Mouse (Mus musculus) urinary bladder, postnatal 36 days (tissue): ENCODE measurements around the gene Mrpl19.
A peak's percentile ranks its signal among the peaks of the same experiment; 100 is the strongest.

Source experiments
- DNase-seq, 2 experiments: peaks; one replicate each; pipeline ENCODE4 v3.0.0; 2022; ENCODE audit warnings: low spot score in 2 of 2, mixed read lengths in 1 of 2

Mrpl19 gene

DNA sequence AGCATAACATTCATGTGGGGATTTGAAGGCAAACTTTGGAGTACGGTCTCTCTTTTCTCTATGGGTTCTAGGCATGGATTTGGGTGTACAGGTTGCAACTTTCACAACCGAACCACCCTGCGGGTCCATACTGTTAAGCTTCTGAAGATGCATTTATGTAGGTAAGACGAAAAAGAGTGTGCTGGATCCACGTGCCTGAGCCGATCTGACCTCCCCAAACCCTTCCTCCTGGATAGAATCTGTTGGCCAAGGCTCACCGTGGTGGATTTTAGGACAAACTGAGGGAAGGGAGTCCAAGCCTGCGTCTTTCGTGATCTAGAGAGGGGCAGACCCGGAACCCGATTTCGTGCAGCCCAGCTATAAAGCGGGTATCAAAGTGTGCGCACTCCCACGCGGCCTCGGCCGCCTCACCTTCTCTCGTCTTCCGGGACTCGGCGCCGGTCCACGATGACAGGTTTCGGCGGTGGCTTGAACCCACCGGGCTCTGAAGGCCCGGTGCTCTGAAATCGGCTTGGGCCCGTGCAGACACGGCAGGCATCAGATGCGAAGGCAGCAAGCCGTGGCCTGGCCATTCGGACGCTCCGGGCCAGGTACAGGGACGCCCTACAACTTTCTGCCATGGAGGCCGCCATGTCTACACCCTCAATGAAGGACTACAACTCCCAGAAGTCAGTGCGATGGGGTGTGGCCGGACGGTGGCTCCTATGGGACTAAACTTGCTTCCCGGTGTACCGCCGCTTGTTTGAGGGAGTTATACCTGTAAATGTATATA, at the start of gene Mrpl19:
Gene Mrpl19, minus strand, starts transcription at position 663 of the 772 bp plus-strand sequence.
- DNase-seq, result peak; percentile 91 to 94

DNA sequence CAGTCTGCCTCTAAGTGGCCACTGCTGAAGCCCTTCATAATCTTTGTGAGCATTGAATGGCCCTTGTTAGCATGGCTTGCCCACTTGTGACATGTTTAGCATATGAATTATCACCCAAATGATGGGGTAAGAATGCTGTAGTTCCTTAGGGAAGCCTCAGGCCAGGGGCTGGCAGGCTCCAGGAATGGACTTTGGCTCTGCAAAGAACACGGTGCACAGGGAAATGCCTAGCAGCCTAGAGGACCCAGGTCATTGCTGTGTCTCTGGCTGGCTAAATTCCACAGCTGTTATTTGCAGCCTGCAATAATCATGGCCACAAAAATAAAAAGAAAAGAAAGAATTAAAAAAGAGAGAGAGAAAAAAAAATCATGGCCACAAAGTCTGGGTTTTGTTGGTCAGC, 46.6 kb upstream of the Mrpl19 start:
- DNase-seq, result no peak

DNA sequence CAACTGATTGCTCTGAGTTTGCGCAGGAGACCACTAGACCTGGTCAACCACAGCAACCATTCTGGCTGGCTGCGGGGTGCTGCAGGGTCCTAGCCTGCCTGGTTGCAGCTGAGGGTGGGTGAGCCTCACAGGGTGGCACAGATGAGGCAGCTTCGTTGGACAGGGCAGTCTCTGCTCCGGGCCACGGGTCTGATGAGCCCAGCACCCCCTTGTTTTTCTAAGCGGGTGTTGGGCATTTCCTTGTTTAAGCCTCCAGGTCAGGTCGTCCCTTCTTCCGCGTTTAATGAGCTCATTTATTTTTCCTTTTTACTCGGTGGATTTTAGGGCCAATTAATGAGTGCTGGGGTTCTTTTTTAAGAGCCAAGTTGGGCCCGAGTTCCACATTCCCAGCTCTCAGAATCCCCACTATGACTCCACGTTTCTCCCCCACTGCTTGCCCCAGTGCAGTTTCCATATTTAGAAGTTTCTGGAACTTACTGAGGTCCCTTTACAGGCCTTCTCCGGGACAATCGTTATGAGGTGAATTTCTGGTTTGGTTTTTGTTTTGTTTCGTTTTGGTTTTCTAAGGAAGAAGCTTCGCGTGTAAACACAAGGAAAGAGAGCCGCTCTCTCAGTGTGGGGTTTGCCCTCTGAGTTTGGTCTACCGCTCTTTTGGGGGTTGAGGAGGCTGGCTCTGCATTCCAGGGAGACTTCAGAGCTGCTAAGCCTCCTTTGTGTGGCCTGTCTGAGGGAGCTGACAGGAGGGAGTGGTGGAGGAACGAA, 24.5 kb upstream of the Mrpl19 start:
- DNase-seq, result no peak

DNA sequence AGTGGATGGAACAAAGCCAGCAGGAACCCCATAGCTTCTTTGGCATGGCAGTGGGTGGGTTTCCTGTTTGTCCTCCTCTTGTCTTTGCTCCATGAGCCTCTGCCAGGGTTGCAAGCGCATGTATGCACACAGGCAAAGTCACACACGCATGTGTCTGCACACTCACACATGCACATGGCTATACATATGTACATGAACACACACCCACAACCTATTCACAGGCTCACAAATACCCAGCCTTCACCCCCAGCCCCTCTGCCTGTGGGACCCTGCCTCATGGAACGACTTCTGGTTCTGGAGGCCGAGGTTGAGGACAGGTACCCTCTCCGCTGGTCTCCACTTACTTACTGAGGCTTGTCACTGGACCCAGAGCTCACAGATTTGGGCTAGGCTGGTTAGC, 22.6 kb upstream of the Mrpl19 start:
- no peak for DNase-seq

DNA sequence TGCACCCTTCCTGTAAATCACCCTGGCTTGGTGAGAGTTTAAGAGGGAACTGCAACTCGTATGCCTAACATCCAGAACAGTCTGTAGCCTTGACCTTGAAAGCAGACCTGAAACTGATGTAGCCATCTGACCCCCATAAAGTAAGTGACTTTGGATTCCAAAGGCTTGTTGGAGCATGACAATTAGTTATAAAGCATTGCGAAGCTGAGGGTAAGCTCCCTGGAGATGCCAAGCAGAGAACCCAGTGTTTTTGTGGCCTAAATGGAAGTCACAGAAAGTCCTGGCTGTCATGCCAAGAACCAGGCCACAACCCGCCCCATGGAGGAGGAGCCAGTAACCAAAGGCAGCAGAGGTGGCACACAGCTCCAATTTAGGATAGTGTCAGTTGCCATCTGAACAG, 21.8 kb upstream of the Mrpl19 start:
- DNase-seq, result peak in 1 of 2 experiments; percentile 43

DNA sequence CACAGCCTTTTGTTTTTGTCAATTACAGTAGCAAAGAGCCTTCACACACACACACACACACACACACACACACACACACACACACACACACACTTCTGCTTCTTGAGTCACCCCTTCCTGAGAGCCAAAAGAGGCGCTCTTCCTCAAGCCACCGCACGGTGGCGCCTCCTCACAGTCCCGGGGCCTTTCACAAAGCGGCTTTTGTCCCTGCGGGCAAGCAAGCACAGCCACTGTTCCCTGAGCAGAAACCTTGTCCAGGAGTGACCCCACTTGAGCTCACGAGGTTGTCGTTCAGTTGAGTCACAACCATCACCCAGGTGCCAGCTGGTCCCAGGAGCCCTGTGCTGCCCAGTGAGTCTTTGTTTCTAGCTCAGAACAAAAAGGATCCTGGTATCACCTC, 21.3 kb upstream of the Mrpl19 start:
- DNase-seq, result peak; percentile 70 to 83

DNA sequence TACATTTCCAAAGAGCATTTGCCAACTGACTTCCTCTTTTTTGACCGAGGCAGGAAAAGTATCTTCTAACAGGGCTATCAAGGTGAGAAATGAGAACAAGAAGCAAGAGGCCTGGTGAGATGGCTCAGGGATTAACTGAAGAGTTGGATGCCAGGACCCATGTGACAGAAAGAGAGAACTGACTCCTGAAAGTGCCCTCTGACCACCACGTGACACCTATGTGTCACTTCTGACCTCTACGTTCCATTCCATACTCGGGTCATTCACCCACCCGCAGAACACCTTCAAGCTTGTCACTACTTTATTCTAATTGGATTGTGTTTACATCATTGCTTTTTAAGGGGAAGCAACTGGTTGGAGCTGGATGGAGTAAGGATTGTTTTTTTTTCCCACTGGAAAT, 20.8 kb upstream of the Mrpl19 start:
- no peak for DNase-seq

DNA sequence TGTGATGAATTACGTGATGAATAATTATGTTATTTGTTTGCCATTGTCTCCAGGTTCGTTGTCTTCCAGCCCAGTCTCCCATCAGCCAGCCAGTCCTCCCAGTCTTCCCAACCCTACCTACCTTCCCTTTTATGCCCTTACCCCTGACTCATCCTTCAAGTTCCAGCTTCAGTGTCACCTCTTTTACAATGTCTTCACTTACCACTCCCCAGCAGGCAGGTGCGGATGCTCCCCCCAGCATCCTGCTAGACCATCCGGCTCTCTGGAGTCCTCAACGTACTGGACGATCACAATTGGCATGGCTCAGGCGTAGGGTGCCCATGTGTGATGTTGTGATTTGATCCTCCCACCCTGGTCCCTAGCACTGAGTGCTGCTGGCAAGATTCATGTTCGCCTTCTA, 20.4 kb upstream of the Mrpl19 start:
- DNase-seq, result no peak

DNA sequence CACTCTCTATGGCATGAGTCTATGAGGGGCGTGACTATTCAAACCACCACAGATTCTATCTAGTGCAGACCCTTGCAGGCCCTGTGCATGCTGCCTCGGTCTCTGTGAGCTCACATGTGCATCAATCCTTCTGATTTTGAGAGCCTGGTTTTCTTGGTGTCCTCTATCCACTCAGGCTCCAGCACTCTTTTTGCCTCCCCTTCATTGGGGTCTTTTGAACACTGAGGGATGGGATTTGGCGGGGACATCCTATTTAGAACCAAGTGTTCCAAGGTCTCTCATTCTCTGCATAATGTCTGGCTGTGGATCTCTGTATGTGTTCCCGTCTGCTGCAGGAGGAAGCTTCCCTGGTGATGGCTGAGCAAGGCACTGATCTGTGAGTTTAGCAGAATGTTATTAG, 13.5 kb upstream of the Mrpl19 start:
- DNase-seq, result no peak

DNA sequence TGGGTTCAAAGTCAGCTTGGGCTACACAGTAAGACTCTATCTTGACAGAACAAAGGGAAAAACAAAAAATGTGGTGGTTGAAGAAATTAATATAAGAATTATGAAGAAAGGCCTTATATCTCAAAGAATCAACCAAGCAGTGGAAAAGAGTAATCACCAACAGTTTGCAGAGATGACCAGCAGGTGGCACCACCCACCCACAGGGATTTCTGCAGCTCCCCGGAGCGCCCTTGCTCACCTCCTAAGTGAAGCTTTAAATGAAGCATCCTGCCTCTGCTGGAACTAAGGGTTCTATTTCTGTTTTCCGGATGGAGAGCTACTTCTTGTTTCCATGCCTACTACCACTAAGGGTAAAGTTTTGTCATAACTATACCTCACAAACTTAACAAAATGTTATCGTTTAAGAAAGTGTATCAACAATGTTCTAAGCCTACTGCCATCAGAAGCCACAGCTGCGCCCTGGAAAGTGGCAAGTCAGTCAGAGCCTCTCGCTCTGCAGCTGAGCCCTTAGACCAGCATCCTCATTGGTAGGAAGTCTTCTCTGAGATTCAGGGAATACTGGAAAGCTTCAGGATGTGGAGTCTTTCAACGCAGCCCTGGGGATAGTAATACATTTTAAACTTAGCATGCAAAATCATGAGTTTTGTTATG, 10.3 kb upstream of the Mrpl19 start:
- peak; percentile 65 to 75 for DNase-seq

DNA sequence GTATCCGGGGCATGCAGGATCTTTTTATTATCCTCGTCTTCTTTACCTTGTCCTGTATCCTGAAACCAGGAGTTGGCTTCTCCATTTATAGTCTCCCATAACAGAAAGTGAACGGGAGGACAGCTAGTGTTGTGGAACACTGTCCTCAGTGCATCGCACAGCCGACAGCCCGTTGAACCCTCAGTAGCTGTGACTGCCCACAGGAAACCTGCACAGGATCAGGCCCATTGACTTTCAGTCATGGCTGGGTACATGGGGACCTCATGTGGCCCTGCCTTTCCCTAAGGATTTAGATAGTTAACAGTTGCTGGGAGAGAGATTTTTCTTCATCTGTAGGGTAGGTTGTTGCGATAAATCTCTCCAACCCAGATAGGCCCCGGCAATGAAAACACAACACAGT, 6.8 kb upstream of the Mrpl19 start:
- no peak for DNase-seq

DNA sequence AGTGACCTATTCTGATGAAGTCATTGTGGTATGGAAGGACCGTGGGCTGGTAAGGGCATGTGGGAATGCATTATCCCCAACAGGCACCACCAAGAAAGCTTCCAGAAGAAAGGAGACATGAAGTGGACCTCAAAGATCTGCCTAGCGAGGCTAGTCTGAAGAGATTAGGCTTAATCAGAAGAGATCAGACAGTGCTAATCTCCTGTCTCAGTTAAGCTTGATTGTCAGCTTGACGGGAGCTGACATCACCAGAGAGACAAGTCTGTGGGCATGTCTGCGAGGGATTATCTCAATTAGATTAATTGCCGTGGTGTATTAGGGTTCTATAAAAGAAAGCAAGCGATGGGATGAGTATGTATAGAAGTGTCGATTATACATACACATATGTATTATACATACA, 5.4 kb upstream of the Mrpl19 start:
- no peak for DNase-seq

DNA sequence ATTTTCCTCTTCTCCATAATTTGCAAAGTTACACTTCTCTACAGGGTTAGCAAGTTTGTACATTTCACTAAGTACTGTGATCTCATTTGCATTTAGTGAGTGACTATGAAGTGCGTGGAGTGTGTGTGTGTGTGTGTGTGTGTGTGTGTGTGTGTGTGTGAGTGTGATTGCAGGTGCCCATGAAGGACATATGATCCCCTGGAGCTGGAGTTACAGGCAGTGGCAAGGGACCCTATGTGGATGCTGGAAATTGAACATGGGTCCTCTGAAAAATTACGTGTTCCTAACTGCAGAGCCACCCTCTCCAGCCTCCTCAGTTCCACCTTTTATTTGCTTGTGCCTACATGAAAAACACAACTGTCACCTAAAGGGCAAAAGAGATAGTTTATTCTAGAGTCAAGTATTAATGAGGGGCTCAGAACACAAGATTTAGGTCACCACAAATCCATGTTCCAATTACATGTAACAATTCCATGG, 348 bp upstream of the Mrpl19 start:
- DNase-seq, result no peak

DNA sequence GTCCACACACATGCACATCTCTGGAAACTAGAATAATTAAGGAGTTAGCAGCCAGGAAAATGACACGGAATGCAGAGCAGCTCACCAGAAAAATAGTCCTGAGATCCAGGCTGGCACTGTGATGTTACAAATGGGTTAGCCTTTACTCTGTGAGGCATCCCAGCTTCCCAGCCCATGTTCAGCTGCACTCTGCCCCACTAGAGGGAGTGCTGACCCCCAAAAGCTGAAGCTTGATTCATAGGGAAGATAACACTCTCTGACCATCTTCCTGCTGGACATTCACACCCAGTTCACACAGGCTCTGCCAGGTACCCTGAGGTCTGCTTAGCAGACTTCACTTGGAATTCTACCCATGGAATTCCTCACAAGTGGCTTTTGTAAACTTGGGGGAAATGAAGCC, 5.5 kb downstream of the Mrpl19 start:
- no peak for DNase-seq

DNA sequence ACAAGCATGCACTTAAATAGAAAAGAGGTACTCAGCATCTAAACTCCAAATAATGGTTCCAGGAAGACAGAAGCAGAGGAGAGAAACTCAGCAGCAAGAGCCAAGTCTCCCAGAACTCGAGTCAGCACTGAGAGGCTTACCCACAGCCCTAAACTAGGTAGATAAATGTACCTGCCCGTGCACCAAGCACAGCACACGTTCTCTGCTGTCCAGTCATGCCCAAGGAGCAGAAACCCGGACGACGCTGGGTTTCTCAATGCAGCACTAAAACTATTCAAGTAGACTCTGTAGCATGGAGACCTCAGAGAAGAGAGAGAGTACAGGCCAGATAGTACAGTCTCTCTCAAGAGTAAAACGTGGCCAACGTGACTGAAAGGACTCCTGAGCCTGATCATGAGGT, 5.9 kb downstream of the Mrpl19 start:
- DNase-seq, result no peak

DNA sequence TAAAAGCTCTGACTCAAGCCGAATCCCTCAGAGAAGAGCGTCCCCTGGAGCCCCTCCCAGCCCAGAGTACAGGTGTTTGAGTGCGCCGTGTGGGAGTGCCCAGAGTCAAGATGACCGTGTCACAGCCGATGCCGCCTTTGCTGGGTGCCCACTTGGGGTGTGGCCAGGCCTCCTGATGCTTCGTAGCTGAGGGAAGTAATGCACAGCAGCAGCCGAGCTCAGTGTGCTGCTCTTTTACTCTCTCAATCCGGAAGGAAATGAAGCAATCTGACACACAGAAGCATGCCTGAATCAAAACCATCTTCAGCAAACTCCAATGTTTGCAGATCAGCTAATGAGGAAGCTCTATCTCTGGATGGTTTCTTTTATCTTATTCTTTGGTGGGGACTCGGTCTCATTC, 7.8 kb downstream of the Mrpl19 start:
- no peak for DNase-seq

DNA sequence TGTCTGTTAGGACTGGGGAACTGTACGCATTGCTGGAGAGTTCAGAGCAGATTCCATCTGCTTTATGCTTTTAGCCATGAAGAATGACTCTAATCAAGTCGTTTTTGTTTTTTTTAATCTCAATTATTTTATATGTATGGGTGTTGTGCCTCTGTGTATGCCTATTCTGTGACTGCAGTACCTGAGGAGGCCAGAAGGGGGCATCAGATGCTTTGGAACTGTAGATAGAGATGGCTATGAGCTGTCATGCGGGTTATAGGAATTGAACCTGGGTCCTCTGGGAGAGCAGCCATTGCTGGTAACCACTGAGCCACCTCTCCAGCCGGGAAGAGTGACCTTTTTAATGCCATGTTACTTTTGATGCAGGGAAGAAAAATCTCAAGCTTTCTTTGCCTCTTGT, 9.4 kb downstream of the Mrpl19 start:
- no peak for DNase-seq

DNA sequence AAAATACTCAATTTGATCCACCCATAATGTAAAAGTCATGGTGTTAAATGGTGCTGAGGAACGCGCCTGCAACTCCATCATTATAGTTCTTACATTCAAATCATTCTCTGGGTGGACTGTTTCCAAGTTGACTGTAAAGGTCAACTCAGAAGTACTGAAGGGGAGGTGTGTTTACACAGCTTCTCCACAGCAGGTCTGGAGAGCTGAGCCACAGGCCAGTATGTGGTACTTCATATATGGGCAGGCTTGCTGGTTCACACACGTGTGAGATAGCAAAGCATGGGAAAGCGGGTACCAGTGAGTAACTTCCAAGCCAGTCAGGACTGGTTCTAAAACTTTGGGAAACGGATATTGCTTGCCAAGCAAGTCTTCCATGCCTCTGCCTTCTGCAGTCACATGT, 10.6 kb downstream of the Mrpl19 start:
- DNase-seq, result no peak

DNA sequence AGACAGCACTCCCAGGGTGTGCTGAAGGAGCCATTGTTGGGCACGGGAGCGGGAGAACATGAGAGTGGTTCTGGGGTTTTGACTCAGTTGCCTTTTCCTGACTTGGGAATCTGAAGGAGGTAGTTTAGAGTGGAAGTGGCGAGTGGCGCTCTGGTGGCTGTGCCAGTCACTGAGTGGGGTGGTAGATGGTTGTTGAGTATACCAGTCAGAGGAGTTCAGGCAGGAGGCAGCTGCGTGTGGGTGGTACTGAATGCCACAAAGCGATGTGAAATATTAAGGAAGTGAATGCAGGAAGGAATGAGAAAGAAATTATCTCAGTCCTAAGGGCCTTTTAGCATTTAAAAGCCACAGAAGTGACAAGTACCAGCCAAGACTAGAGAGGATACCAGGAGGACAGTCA, 18.9 kb downstream of the Mrpl19 start:
- DNase-seq, result no peak

DNA sequence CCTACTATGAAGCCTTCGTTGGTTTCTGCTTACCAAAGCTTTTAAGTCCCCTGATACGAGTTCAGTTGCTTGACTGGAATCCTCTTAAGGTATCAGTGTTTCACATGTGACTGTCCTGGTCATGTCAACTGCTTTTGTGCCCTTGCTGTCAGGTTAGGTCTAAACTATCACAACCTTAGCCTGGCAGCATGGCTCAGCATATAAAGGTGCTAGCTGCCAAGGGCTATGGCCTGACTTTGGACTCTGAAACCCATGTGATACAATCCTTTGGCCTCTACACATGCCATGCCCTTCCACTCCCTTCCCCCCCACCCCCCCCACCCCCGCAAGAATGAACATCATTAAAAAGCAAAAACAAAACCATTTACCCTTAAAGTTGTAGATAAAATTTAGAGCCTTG, 21.3 kb downstream of the Mrpl19 start:
- DNase-seq, result no peak

DNA sequence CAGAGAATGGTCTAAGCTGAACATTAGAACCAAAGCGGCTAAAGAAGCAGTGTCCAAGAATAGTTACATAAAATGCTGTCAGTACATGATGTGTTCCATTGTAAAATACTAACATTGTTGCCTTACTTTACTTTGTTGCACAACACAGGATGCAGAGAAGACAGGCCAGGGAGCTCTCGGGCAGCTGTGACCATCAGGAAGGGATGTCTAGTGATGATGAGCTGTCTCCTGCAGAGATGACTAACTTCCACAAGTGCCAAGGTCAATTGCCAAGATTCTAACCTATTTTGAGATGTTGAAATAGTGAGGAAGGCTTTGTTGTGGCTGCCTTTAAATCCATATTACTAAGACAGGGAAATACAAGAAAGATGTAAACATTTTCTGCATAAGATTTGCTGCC, 22.5 kb downstream of the Mrpl19 start:
- no peak for DNase-seq

DNA sequence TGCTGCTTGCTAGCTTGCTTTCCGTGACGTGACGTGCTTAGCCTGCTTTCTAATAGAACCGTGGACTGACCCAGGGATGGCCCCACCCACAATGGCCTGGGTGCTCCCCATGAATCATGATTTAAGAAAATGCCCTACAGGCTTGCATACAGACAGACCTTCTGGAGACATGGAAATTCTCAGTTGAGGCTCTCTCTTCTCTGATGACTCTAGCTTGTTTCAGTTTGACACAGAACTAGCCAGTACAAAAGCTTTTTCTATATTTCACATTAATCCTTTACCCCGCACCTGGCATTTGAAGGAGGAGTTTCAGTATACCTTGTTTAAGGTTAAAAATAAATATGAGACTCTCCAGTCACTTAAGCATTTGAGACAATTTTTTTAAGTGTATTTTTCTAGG, 24.0 kb downstream of the Mrpl19 start:
- DNase-seq, result no peak

DNA sequence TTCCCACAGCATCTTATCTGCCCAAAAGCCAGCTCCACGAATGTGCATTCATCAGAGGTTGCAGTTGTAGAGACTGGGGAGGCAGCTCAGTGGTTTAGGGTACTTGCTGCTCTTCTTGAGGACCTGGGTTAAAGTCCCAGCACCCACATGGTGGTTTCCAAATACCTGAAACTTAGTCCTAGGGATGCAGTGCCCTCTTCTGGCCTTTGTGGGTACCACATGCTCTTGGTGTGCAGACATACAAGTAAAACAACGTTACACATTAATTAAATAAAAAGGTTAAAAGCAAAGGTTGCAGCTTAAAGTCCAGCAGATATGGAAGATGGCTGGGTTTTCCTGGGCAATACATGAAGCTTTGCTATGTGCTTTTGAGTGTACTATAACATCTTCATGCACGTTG, 32.5 kb downstream of the Mrpl19 start:
- no peak for DNase-seq
